Mouse (Mus musculus) layer of hippocampus, adult 9-11 months (tissue): ENCODE data around the gene Ndufs4.

ENCODE experiments used
- DNase-seq: peaks from one replicate; pipeline ENCODE4 v3.0.0; 2022

Ndufs4 gene

DNA sequence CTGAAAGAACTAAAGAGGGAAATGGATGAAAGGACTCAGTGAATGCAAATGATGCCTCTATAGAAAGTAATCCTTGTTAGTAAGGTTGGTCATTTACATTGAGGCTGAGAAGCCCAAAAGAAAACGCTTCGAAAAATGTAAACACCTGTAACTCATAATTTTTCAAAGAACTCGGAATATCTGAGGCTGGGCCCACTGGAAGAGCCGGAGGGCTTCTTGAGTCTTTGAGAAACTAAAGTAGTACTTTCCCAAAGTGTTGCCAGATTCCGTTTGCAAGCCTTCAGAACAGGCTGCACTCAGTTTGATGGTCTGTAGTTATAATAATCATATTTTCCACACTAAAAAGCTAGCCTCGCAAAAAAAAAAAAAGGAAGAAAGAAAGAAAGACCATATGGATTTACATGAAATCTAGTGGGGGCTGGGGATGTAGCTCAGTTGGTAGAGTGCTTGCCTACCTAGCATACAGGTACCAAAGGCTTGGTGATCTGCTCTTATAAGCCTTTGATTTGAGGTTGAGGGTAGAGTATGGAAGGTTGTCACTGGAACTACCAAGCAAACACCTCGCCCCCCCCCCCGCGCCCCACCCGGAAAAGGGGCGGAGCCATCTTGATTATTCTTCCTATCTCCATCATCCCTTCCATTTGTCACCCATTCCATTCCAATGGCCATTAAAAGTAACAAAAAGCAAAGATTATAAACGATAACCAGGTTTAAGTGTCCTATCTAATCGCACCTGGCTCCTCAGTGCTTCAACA, at the start of gene Ndufs4:
TSS of gene Ndufs4 (minus strand) at position 48 of the 755 bp plus-strand sequence.
- no peak for DNase-seq

DNA sequence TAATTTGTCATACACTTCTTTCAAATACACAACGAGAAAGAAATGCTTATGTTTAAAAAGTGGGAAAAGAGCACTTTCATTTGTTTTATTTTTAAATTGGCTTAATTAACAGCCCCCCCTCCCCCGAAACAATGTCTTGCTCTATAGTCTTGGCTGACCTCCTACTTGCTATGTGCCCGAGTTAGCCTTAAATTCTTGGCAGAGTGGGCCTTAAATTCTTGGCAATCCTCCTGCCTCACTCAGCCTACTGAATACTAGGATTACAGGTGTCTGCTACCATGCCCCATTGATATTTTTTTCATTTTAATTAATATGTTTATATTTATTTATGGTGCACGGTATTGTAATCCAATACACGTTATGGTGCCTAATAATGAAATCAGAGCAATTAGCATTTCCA, 44.4 kb upstream of the Ndufs4 start:
- no peak for DNase-seq

DNA sequence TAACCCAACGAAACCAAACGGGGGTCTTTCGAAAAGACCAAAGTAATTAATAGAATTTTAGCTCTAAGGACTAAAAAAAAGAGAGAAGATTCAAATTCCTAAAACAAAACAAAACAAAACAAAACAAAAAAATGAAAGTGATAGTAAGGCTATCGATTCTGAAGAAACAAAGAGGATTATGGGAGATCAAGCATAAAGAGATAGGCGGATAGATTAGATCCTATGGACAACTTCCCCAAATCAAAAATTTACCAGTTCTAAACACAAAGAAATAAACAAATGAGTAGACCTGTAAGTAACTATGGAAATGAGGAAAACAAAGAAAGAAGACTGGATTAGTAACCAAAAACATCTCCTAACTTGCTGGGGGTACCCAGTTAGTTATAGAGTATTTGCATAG, 37.2 kb upstream of the Ndufs4 start:
- DNase-seq, result no peak

DNA sequence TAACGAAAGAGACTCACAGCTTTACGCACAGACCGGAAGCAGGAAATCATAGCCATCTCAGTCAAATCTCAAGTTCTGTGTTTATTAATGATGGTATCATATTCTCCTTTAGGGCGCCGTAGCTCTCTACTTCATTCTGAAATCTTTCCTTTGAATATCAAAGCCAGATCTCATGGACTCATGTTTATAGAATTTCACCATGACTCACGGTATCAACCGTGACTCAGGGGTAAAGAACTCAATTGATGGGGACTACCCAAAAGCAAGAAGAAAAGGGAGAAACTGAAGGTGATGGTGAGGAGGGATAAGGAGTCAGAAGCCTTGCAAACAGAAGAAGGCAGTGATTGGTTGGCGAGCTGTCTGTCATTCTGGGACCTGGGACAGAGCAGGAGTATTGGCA, 32.2 kb upstream of the Ndufs4 start:
- DNase-seq, result no peak

DNA sequence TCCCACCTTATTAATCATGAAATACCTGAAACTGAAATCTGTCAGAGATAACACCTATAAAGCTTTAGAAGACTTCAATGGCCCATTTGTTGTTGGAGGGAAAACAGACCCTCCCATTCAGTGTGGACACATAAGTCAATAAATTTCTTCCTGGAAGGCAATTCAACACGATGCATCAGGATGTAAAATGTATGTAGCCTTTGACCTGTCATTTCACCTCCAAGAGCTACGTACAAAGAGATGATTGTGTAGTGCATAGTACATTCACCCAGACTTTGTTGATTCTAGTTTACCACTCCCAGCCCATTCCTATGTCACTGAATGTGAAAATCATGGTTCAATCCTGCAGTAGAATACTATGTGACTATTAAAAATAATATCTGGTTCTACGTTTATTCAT, 31.3 kb upstream of the Ndufs4 start:
- DNase-seq, result no peak

DNA sequence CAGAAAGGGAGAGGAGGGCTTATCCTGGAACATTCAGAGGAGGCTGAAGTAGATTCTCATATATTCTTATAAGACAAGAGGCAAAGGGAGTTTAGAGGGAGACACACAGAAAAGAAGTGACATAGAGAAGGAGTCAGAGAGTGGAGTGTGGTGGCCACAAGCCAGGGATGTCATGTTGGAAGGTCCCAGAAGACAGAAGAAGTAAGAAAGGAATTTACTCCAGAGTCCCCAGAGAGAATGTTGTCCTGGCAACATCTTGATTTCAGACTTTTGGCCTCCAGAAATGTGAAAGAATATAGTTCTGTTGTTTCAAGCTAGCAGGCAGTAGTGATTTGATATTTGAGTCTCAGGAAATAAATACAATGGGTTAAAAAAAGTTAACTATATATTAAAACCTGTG, 24.3 kb upstream of the Ndufs4 start:
- DNase-seq, result no peak

DNA sequence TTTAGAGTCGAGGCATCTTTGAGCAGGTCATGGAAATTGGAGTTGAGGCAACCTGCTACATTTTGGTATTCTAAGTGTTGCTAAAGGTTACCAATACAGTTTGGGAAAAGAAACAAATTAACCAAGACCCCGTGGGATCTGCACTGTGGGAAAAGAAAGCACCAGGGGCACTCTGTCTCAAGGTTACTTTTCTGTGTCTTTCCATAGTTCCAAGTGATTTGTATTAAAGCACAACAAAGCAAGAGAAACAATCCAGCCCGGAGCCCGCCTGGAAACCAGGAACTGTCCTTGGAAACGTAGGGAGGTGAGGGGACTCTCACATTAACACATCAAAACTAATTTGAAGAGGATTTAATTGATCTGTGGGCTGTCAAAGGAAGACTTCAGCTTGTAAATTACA, 18.8 kb upstream of the Ndufs4 start:
- DNase-seq, result no peak

DNA sequence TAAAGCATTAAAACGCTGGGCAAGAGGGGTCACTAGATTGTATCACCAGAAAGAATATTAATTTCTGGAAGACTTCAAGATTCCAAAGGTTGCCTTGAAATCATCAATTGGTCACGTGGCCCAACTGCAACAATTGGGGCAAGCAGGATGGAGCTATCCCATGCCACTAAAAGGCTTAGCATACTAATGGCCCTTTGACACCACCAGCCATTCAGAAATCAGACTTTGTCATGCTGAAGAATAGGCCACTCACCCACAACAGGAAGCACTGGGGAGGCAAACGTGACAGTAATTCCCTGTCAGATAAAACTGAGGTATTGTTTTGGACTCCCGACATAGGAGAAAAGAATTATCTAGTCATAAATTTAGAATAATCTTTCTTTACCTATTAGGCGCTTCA, 18.4 kb upstream of the Ndufs4 start:
- no peak for DNase-seq

DNA sequence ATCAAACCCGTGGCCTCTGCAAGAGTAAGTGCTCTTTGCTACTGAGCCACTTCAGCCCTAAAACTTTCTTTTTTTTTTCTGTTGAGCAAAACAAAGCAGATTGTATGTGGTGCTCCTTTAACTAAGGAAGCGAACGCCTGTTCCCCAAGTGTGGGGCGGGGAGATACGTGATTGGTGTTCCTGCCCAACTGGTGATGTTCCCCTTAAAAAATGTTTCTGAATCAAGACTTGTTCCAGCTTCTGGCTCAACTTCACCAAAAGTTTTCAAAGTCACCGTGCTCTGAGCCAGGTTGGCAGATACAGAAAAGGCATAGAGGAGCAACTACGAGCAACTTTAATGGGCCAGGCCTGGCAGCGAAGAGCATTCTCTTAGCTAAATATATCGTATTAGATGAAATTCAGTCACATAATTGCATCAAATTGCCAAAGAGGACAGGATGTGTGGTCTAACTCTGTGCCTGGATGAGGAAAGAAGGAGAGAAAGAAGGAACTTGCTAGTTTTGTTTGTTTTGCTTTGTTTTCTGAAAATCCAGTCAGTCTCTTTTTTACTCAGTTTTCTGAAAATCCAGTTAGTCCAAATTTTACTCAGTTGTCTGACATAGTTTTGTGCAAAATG, 17.1 kb upstream of the Ndufs4 start:
- no peak for DNase-seq

DNA sequence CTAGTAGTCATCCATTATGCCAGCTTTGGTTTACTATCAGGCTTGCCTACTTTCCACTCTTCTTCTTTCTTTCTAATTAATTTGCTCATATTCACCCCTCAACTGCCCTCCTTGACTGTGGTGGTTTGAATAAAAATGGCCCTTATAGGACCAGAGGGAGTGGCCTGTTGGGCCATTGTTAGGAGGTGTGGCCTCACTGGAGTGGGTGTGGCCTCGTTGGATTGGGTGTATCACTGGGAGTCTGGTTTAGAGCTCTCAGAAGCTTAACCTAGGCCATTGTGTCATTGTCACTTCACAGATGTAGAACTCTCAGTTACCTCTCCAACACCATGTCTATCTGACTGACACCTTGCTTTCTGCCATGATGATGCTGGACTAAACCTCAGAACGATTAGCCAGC, 10.8 kb upstream of the Ndufs4 start:
- no peak for DNase-seq

DNA sequence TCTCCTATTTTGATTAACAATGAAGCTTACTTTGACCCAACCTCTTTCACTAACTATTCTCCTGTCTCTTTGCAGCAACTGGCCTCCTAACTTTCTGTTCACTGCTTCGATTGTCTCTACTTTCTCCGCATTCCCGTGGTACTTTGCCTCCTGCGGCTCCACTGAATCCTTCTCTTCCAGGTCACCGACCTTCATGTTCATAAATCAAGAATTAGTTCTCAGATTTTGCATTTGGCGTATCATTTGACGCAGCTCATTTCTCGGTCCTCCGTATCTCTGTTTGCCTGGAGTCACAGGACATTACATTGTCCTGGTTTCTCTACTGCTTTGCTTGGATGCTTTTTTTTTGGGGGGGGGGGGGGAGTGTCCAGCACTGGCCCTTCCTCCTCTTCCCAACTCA, 9.2 kb upstream of the Ndufs4 start:
- DNase-seq, result no peak

DNA sequence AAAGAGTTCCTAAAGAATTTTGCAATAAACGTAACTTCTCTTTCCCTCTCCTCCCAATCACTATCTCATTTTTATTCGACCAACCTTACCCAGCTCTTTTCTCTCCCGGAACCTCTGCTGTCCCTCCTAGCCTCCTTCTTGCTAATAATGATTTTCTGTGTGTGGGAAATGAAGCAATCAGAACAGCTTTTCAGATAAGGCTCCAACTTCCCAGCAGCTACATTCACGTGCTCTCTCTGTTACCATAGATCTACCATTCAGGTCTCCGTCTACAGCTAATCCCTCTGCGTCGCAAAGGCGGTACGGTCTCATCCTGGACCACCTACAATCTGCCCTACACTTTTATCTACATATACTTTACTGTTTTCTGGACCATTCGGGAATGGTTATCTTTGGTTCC, 8.8 kb upstream of the Ndufs4 start:
- DNase-seq, result no peak

DNA sequence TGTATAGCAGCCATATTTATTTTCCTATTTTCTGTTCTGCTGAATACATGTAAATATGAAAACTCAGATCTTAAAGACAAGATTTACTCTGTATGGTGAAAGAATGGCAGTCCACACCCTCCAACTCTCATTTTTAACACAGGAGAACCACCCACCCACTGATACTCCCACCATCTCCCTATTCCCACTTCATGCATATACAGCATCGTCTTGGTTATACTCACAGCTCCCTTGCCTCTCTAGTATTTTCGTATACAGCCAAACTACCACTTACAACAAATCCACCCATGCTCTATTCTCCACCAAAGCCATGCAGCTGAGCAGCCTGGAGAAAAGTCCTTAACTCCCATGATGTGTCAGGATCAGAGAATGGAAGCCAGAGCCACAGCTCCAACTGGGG, 6.7 kb upstream of the Ndufs4 start:
- no peak for DNase-seq

DNA sequence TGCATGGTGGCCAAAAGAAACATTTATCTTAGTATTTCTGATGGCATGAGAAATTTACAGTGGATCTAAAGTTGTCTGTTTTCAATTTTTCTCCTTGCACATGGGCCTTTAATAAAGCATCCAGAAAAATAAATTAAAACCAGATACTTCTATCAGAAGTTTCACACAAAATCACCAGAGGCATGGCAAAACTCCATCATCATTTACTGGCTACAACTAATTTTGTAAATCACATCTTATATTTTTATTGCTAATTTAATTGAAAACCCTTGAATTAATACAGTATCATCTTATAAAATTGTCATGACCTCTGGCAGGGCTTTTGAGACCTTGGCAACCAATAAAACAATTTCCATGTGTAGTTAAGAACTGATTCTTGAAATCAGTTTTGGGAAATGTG, 4.4 kb upstream of the Ndufs4 start:
- DNase-seq, result no peak

DNA sequence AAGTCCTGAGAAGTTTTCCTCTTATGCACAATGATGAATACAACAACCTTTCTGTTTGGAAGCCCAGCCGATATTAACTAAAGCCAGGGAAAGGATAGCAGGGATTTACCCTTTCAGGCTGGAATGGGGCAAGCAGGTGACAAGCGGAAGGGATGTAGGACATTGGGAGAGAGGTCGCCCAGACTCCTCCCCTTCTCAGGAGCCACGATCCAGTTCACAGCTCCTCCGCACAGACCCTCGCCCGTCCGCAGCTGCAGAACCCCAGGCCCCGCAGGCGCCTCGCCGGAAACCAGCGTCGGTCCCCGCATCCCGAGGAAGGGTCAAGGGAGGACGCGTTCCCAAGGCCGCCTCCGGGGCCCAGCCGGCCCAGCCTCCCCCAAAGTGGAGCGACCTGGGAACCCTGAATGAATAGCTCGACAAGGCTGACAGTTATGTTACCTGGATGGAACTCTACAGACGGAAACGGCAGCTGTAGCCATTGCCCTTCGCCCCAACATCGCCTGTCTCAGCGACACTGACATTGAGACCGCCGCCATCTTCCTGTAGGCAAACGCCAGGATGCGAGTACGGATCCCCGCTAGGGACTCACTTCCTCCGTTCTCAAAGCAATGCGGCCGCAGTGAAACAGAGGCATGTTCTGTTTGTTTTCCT, 412 bp downstream of the Ndufs4 start:
- DNase-seq, result peak; percentile 86

DNA sequence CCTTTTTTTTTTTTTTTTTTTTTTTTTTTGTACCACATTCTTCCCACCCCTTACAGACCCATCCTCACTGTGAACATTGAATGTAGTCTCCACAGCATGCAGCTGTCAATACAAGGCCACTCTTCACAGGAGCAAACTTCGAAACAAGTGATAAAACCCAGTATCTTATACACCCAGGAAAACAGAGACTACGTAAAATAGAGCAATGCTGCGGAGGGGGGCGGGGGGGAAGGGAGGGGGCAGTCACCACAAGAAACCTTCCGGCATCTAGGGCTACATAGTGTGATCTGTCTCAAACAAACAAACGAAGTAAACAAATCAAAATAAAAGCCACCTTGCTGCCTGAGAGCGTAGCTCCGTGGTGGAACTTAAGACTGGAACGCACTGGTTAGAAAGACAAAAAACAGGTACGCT, 977 bp downstream of the Ndufs4 start:
- DNase-seq, result no peak

DNA sequence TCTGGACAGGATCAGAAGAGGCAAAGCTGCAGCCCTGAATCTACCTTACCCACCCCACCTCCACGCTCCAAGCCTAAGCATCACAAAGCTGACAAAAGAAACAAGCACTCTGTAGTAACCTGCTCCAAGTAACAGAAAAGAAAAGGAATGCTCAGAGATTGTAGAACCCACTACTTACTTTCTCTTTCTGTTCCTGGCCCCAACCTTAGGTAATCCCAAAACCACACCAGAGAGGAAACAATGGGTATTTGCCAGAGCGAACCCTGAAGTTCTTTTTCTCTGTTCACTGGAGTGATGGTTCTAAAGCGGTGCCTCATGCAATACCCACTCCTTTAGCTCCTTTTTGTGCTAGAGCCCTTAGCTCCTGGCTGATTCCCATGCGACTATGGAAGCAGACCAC, 11.5 kb downstream of the Ndufs4 start:
- DNase-seq, result no peak

DNA sequence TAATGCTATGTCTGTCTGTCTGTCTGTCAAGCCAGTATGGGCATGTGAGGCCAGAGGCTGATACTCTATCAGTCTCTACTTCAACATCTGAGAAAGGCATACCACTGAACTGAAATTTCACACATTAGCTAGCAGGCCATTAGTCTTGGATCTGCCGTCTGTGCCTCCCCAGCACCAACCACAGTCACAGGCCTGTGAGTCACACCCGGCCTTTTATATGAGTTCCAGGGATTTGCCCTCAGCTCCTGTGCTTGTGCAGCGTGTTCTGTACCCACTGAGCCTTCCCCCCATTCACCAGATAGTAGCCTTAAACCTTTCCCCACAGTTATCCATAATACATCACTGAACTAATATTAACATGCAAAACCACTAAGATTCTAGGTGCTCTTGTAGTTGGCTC, 26.0 kb downstream of the Ndufs4 start:
- DNase-seq, result no peak

DNA sequence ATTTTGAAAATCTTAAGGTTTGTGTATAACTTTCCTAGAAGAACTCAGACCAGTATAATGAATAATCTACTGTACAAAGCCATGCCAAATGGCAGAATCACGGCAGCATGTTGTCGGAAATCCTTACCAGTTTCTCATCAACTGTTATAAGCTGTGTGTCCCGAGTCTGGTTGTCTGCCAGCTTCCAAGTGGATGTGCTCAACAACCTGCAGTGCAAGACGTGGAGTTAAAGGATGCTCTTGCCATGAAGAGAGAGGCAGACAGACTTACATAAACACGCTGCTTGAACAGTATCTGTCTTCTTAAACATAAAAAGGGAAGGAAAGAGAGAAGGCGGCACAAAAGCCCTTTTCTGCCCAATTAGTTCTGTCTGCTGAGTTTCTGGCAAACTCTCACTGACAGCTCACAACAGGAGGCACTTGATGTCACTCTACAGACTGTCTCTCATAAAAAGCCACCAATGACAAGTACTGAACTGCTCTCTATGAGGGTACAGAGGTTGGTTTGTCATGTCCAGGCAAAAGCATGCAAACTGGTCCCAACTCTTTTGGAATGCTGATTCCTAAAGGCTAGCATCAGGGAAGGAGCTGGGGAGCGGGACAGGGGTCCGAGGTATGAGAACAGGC, 36.6 kb downstream of the Ndufs4 start:
- DNase-seq, result peak; percentile 28

DNA sequence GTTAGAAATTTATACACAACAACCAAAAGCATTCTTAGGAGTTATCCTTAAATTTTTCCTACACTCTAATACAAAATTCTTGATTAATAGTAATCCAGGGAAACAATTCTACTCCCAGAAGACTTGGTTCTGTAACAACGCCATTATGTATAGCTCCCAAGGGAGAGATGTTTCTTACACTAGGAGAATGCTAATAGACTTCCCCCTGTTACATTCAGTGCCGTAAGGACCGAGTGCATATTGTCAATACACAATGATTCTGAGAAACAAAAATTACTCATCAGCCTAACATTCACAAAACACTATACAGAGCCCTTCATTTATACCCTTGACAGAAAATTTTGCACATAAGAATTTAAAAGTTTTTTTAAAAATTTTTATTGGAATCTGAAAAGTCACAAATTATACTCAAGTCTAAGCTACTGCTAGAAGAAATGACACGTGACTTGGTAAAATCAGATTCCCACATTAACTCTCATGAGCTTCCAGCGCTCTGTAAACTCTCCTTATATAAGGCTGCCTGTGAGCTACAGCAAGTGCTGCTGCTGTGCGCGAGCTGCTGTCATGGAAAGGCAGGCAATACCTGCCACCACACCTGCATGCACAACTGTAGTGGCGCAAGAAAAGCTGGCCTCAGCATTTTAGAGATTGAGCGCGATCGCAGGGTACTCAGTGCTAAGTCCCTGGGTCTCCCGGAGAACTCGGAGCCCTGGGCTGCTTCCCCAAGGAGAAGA, 42.9 kb downstream of the Ndufs4 start:
- DNase-seq, result no peak

DNA sequence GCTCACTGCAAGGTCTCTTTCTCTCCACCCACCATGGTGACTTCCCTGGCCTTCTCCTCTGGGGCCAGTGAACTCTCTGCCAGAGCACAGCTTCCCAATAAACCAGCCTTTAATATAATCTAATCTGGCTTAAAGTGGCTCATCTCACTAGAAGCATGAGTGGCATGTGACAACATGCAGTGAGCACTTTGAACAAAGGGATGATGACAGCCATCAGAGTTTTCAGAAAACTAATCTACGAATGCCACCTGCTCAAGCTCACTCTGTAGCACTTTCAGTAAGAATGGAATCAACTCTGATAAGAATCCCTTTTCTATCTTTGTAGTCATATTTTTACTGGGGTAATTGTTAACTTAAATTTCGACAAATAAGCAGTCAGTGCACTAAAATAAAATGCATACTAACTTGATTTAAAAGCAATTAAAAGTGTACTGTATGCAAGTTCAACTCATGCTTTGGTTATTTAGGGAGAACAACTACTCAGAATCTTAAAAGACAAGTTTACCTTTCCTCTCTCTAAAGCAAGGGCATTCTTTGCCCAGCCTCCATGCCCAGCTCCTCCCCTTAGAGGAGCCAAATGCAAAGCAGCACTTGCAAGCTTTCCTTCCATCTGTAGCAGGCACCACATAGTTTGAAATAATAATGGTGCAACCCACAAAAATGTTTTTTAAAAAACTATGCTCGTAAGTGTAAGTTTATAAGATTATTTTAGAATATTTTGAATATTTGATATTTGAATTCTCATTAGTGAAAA, 43.7 kb downstream of the Ndufs4 start:
- DNase-seq, result no peak

DNA sequence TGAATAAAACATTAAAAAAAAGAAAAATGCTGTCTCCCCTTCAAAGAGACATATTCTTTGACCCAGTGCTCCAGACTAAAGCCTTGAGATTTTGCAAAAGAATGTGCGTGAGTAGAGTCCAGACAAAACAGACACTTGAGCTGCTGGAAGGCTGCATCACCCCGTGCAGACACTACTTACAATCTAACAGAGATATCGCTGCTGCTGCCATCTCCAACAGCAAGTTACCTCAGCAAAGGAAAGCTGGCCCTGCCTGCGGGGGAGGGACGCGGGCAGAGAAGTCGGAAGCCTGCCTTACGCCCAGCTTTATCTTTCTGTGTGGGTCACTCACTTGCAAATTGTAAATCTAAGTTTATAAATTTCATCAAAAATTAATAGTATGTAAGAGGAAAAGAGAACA, 45.1 kb downstream of the Ndufs4 start:
- no peak for DNase-seq
